Mouse (Mus musculus): ENCODE data around the gene Slc39a11.
A peak's percentile ranks its signal among the peaks of the same experiment; 100 is the strongest.

Gene Slc39a11

GRCm38 (mm10) chr11:113450028-113450427 is 199.9 kb downstream of the Slc39a11 start:
- DNase-seq = no peak

- no peak for DNase-seq
Measured at GRCm38 (mm10) chr11:113442036-113442435, 207.8 kb downstream of the Slc39a11 start.

GRCm38 (mm10) chr11:113439328-113440030 is 210.4 kb downstream of the Slc39a11 start:
- no peak for DNase-seq

GRCm38 (mm10) chr11:113438915-113439314 is 211.0 kb downstream of the Slc39a11 start:
- no peak for DNase-seq

- no peak for DNase-seq
Measured at GRCm38 (mm10) chr11:113437357-113437756, 212.5 kb downstream of the Slc39a11 start.

- no peak for DNase-seq
Measured at GRCm38 (mm10) chr11:113436299-113436698, 213.6 kb downstream of the Slc39a11 start.

- DNase-seq = no peak
Measured at GRCm38 (mm10) chr11:113435696-113436095, 214.2 kb downstream of the Slc39a11 start.

GRCm38 (mm10) chr11:113431161-113431560 is 218.7 kb downstream of the Slc39a11 start:
- peak; percentile 46 for DNase-seq

GRCm38 (mm10) chr11:113425882-113426281 is 224.0 kb downstream of the Slc39a11 start:
- DNase-seq = no peak

GRCm38 (mm10) chr11:113425454-113425853 is 224.4 kb downstream of the Slc39a11 start:
- DNase-seq = peak; percentile 26

- DNase-seq = no peak
Measured at GRCm38 (mm10) chr11:113424765-113425164, 225.1 kb downstream of the Slc39a11 start.

- no peak for DNase-seq
Measured at GRCm38 (mm10) chr11:113422598-113422997, 227.3 kb downstream of the Slc39a11 start.

- no peak for DNase-seq
Measured at GRCm38 (mm10) chr11:113418921-113419655, 230.8 kb downstream of the Slc39a11 start.

GRCm38 (mm10) chr11:113417948-113418347 is 231.9 kb downstream of the Slc39a11 start:
- no peak for DNase-seq

GRCm38 (mm10) chr11:113412545-113412944 is 237.3 kb downstream of the Slc39a11 start:
- no peak for DNase-seq

GRCm38 (mm10) chr11:113411798-113412197 is 238.1 kb downstream of the Slc39a11 start:
- no peak for DNase-seq

GRCm38 (mm10) chr11:113409121-113409520 is 240.8 kb downstream of the Slc39a11 start:
- no peak for DNase-seq

- DNase-seq = no peak
Measured at GRCm38 (mm10) chr11:113407474-113407873, 242.4 kb downstream of the Slc39a11 start.

GRCm38 (mm10) chr11:113400868-113401267 is 249.0 kb downstream of the Slc39a11 start:
- no peak for DNase-seq

GRCm38 (mm10) chr11:113399601-113400000 is 250.3 kb downstream of the Slc39a11 start:
- DNase-seq = no peak

GRCm38 (mm10) chr11:113397394-113397793 is 252.5 kb downstream of the Slc39a11 start:
- DNase-seq = no peak

- DNase-seq = no peak
Measured at GRCm38 (mm10) chr11:113393366-113394150, 256.3 kb downstream of the Slc39a11 start.

- DNase-seq = no peak
Measured at GRCm38 (mm10) chr11:113391664-113392063, 258.2 kb downstream of the Slc39a11 start.
